Mouse (Mus musculus): ENCODE data around the gene Gm11213. TPM values are rescaled to one million over a fixed set of nuclear protein-coding genes. Genes with fewer than 3 reads are reported as not detected.

The Gm11213 gene
- total and polyA plus RNA-seq, 2 experiments from 2014 or later = not detected

DNA sequence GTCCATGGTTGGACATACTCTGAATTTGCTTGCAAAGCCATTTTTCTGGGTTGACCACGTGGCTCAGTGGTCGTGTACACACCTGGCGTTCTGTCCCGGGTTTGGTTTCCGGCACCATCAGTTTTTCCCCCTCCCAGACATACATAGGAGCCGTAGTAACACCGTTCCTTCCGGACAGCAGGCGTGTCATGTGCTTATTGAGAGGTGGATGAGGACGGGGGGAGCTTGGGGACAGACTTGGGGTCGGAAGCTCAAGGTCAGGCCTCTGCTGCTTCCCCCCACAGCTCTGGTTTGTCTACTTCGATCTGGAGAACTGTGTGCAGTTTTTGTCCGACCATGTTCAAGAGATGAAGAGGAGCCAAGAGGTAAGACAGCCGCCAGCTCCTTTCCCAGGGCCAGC is 25.4 kb downstream of the Gm11213 start:
- H3K36me3 ChIP-seq (replicated peaks; ENCODE audit: control insufficient read depth, insufficient read depth, low read length) = peaks cover 10% of the 10 kb centered on the region; the same call in 1 of the 2 replicates
- TF ChIP-seq CTCF (IDR thresholded peaks at IDR 0.05; ENCODE audit: low read depth) = no peak
- no peak for TF ChIP-seq EP300 (IDR thresholded peaks at IDR 0.05; ENCODE audit: low read depth)
- H3K9me3 ChIP-seq (replicated peaks; ENCODE audit: control insufficient read depth, low read length) = no peaks in the 10 kb centered on the region
- no peak overlapping the region for H3K9ac ChIP-seq (replicated peaks; ENCODE audit: low read depth, low read length)
- 83% methylated on average over 14 of the region's 14 CpGs for WGBS
- ATAC-seq (ENCODE audit: insufficient read depth, low read depth) = no peak
- H3K27me3 ChIP-seq (ENCODE audit: control insufficient read depth, insufficient read depth, low read length) = no peaks in the 10 kb centered on the region
- H3K4me3 ChIP-seq (ENCODE audit: low read depth, low read length) = no peak overlapping the region
- H3K27ac ChIP-seq (ENCODE audit: low read depth) = no peak overlapping the region
- no peak overlapping the region for H3K4me2 ChIP-seq (ENCODE audit: low read depth, low read length)
- H3K4me1 ChIP-seq (ENCODE audit: control insufficient read depth, insufficient read depth) = no peaks in the 10 kb centered on the region
- no peak for DNase-seq (ENCODE audit: low spot score)

DNA sequence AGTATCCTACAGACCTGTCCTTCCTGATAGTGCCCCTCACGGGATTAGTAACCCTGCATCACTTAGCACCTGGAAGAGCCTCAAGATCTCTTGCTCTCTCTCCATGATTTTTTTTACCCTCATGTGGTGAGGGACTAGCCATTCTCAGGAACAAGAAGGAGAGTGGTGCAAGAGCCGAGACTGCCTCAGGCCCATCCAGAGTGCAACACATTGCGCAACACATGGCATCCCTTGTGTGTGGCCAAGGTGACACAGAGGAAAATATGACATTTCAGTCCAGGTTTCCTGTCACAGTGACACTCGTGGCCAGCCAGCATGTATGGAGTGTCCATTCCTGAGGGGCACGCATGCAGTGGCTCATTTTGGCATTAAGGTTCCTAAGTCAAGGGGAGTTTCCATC is 32.4 kb downstream of the Gm11213 start:
- Histone ChIP-seq H3K27ac (ENCODE audit: low read depth) (no peak overlapping the region), H3K9me3 (replicated peaks; ENCODE audit: control insufficient read depth, low read length) (no peaks in the 10 kb centered on the region), H3K9ac (replicated peaks; ENCODE audit: low read depth, low read length) (no peak overlapping the region), H3K4me1 (ENCODE audit: control insufficient read depth, insufficient read depth) (no peaks in the 10 kb centered on the region), H3K36me3 (replicated peaks; ENCODE audit: control insufficient read depth, insufficient read depth, low read length) (0 out of 2 replicates have a peak, but pooled peaks cover 3% of the 10 kb centered on the region), H3K27me3 (ENCODE audit: control insufficient read depth, insufficient read depth, low read length) (no peaks in the 10 kb centered on the region), H3K4me3 (ENCODE audit: low read depth, low read length) (no peak overlapping the region), H3K4me2 (ENCODE audit: low read depth, low read length) (no peak overlapping the region)
- TF ChIP-seq CTCF (IDR thresholded peaks at IDR 0.05; ENCODE audit: low read depth) = no peak
- TF ChIP-seq EP300 (IDR thresholded peaks at IDR 0.05; ENCODE audit: low read depth) = no peak
- DNase-seq (ENCODE audit: low spot score) (no peak), ATAC-seq (ENCODE audit: insufficient read depth, low read depth) (no peak)
- 79% methylated on average over 5 of the region's 5 CpGs for WGBS

GRCm38 (mm10) chr4:63570208-63570781 is 34.8 kb downstream of the Gm11213 start:
- 53% methylated on average over 7 of the region's 7 CpGs for WGBS
- DNase-seq (ENCODE audit: low spot score) = no peak
- Histone ChIP-seq H3K4me2 (ENCODE audit: low read depth, low read length) (no peak overlapping the region), H3K9me3 (replicated peaks; ENCODE audit: control insufficient read depth, low read length) (no peaks in the 10 kb centered on the region), H3K27ac (ENCODE audit: low read depth) (no peak overlapping the region), H3K36me3 (replicated peaks; ENCODE audit: control insufficient read depth, insufficient read depth, low read length) (0 out of 2 replicates have a peak, but pooled peaks cover 14% of the 10 kb centered on the region), H3K9ac (replicated peaks; ENCODE audit: low read depth, low read length) (no peak overlapping the region), H3K27me3 (ENCODE audit: control insufficient read depth, insufficient read depth, low read length) (no peaks in the 10 kb centered on the region), H3K4me1 (ENCODE audit: control insufficient read depth, insufficient read depth) (no peaks in the 10 kb centered on the region), H3K4me3 (ENCODE audit: low read depth, low read length) (no peak overlapping the region)
- ATAC-seq (ENCODE audit: insufficient read depth, low read depth) = no peak
- TF ChIP-seq EP300 (IDR thresholded peaks at IDR 0.05; ENCODE audit: low read depth) (no peak), CTCF (IDR thresholded peaks at IDR 0.05; ENCODE audit: low read depth) (no peak)

- H3K9me3 ChIP-seq (replicated peaks; ENCODE audit: control insufficient read depth, low read length) = no peaks in the 10 kb centered on the region
- no peaks in the 10 kb centered on the region for H3K4me1 ChIP-seq (ENCODE audit: control insufficient read depth, insufficient read depth)
- no peak for TF ChIP-seq CTCF (IDR thresholded peaks at IDR 0.05; ENCODE audit: low read depth)
- no peak for TF ChIP-seq EP300 (IDR thresholded peaks at IDR 0.05; ENCODE audit: low read depth)
- DNase-seq (ENCODE audit: low spot score) (no peak), ATAC-seq (ENCODE audit: insufficient read depth, low read depth) (no peak)
- H3K27ac ChIP-seq (ENCODE audit: low read depth) = no peak overlapping the region
- no peaks in the 10 kb centered on the region for H3K27me3 ChIP-seq (ENCODE audit: control insufficient read depth, insufficient read depth, low read length)
- H3K36me3 ChIP-seq (replicated peaks; ENCODE audit: control insufficient read depth, insufficient read depth, low read length) = 0 out of 2 replicates have a peak, but pooled peaks cover 14% of the 10 kb centered on the region
- H3K4me3 ChIP-seq (ENCODE audit: low read depth, low read length) = no peak overlapping the region
- H3K9ac ChIP-seq (replicated peaks; ENCODE audit: low read depth, low read length) = no peak overlapping the region
- no peak overlapping the region for H3K4me2 ChIP-seq (ENCODE audit: low read depth, low read length)
- WGBS = 81% methylated on average over 8 of the region's 8 CpGs
Observed at GRCm38 (mm10) chr4:63569322-63569721, 35.7 kb downstream of the Gm11213 start.

DNA sequence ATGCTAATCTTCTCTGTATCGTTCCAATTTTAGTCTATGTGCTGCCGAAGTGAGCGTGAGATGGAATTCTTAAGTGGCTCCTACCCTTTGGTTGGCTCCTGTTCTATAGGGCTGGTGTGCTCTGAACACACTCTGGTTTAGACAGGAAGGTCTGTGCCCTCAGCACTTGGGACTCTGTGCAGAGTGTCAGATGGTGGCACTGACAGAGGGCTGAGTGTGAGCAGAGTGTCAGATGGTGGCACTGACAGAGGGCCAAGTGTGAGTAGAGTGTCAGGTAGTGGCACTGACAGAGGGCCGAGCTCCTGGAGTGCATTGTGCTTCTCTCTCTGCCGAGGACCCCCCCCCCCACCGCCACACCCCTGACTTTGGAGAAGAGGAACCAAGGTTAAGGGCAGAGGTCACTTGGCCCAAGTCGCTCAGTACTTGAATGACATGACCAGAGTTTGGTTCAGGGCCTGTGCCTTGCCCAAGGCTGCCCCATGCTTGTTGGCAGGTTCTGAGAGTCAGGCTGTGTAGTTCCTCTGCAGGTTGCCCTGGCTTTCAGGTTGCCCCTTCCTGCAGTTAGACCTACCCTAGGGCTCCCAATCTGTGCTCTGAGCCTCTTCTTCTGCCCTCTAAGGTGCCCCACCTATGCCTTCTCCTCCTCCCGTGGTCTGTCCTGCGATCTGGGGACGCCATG is 37.2 kb downstream of the Gm11213 start:
- 0 out of 2 replicates have a peak, but pooled peaks cover 14% of the 10 kb centered on the region for H3K36me3 ChIP-seq (replicated peaks; ENCODE audit: control insufficient read depth, insufficient read depth, low read length)
- H3K27me3 ChIP-seq (ENCODE audit: control insufficient read depth, insufficient read depth, low read length) = no peaks in the 10 kb centered on the region
- H3K9ac ChIP-seq (replicated peaks; ENCODE audit: low read depth, low read length) = no peak overlapping the region
- H3K27ac ChIP-seq (ENCODE audit: low read depth) = no peak overlapping the region
- no peak for TF ChIP-seq EP300 (IDR thresholded peaks at IDR 0.05; ENCODE audit: low read depth)
- no peak for TF ChIP-seq CTCF (IDR thresholded peaks at IDR 0.05; ENCODE audit: low read depth)
- H3K4me3 ChIP-seq (ENCODE audit: low read depth, low read length) = no peak overlapping the region
- WGBS = 68% methylated on average over 10 of the region's 10 CpGs
- H3K4me2 ChIP-seq (ENCODE audit: low read depth, low read length) = no peak overlapping the region
- H3K4me1 ChIP-seq (ENCODE audit: control insufficient read depth, insufficient read depth) = no peaks in the 10 kb centered on the region
- DNase-seq (ENCODE audit: low spot score) (no peak), ATAC-seq (ENCODE audit: insufficient read depth, low read depth) (peak; percentile 58)
- H3K9me3 ChIP-seq (replicated peaks; ENCODE audit: control insufficient read depth, low read length) = no peaks in the 10 kb centered on the region
